Mouse (Mus musculus) intestine, postnatal 0 days (tissue): ENCODE measurements at regions not wholly inside any gene's neighbourhood (a gene's known extent, or its start where the extent isn't known, plus 50 kb on each side); places are given as distances from the start of the nearest gene placed in this dataset.

Experiments used
- ATAC-seq: fragments of 200-750 bp; cut with Nextera tagmentation; 2 replicates; pipeline ENCODE4 v1.8.0; 2017; ENCODE audit warnings: mild to moderate bottlenecking, moderate TSS enrichment, moderate library complexity
- H3K27ac ChIP-seq: fragments of 300-500 bp; sonication (generic); 2 replicates; pipeline ENCODE4 v1.5.1; 2014; ENCODE audit warnings: mild to moderate bottlenecking, low read depth, low read length, moderate library complexity
- H3K27me3 ChIP-seq: fragments of 300-500 bp; sonication (generic); replicated peaks from 2 replicates; pipeline ENCODE4 v1.6.1; 2014; ENCODE audit warnings: low read length, mixed read lengths; ENCODE audit not compliant: control insufficient read depth, insufficient read depth
- H3K36me3 ChIP-seq: fragments of 300-500 bp; sonication (generic); 2 replicates; pipeline ENCODE4 v1.6.1; 2014; ENCODE audit warnings: mild to moderate bottlenecking, moderate library complexity; ENCODE audit not compliant: control insufficient read depth, insufficient read depth
- H3K4me1 ChIP-seq: fragments of 300-500 bp; sonication (generic); replicated peaks from 2 replicates; pipeline ENCODE4 v1.6.1; 2014; ENCODE audit warnings: antibody characterized with exemption, low read length, mixed read lengths; ENCODE audit not compliant: control insufficient read depth, insufficient read depth
- H3K4me2 ChIP-seq: fragments of 300-500 bp; sonication (generic); replicated peaks from 2 replicates; pipeline ENCODE4 v1.6.1; 2014; ENCODE audit warnings: low read depth, mild to moderate bottlenecking, moderate library complexity
- H3K4me3 ChIP-seq: fragments of 300-500 bp; sonication (generic); 2 replicates; pipeline ENCODE4 v1.5.1; 2014; ENCODE audit warnings: low read depth, low read length
- H3K9ac ChIP-seq: fragments of 300-500 bp; sonication (generic); 2 replicates; pipeline ENCODE4 v1.6.1; 2014; ENCODE audit warnings: mild to moderate bottlenecking, low read depth, low read length
- H3K9me3 ChIP-seq: fragments of 300-500 bp; sonication (generic); 2 replicates; pipeline ENCODE4 v1.6.1; 2016; ENCODE audit warnings: mixed run types; ENCODE audit not compliant: control insufficient read depth
- CTCF ChIP-seq: sonication (generic); IDR thresholded peaks from 2 replicates; pipeline ENCODE4 v1.5.1; 2016; ENCODE audit warnings: low read depth, mild to moderate bottlenecking, control low read depth, antibody characterized with exemption, moderate library complexity
- WGBS: fragments of 180-500 bp; shearing (Covaris S2); extraction: QIAGEN DNeasy Blood & Tissue Kit; methylation state at CpG from one replicate; pipeline ENCODE4 v1.1.7; 2014; 5-methylcytosine and 5-hydroxymethylcytosine counted together

DNA sequence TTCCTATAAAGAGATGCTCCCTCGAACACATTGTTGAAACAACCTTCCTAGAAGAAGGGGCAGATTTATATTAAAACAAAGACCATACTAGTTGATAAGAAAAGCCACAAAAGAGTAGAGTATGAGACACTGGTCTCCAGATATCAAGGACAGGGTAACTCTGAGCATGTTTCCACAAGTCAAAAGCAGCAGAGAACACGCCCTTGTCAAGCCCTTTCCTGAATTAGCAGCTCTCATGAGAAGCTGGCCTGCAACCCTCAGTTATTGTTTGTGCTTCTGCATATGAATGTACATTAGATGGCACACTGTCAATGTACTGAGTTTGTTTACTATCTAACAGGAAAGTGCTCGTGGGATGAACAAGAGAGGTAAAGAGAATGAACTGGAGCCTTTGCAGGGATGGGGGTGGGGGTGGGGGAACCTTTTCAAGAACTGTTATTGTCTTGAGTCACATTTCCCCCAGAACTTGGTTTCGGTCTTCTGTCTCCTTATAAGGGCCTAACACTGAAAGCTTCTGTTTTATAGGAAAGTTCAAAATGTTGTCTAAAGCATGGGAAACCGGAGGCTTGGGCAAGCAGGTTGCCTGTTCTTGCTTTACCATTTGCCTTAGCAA is 228.6 kb upstream of the Zpld1 start:
- no peak overlapping the region for H3K4me3 ChIP-seq
- TF ChIP-seq CTCF: no peak
- H3K4me1 ChIP-seq: no peaks in the 10 kb centered on the region; the same call in 1 of the 2 replicates
- whole genome bisulfite sequencing: 63% methylated on average over 5 of the region's 5 CpGs
- H3K9ac ChIP-seq: no peak overlapping the region
- no peak for ATAC-seq
- H3K4me2 ChIP-seq: no peak overlapping the region
- H3K27ac ChIP-seq: no peak overlapping the region
- no peaks in the 10 kb centered on the region for H3K36me3 ChIP-seq
- H3K27me3 ChIP-seq: no peaks in the 10 kb centered on the region
- no peaks in the 10 kb centered on the region for H3K9me3 ChIP-seq

DNA sequence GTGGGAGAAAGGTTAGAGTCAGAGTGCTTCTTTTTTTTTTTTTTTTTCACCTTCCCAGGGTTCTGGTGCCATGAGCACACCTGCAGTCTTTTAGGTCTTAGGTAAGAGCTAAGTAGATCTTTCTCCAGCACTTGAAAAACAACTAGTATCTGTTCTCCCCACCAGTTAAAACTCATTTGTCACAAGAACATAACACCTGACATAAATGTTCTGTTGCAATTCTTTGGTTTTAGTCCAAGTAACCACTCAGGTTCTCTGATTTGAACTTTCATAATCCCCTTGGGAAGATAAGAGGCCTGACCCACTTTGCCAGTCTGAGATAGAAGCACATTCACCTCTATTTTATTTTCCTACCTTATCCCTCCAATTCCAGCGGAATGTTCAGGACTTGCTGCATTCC is 225.5 kb upstream of the Zpld1 start:
- peak; percentile 18; the same call in 1 of the 2 replicates for ATAC-seq

DNA sequence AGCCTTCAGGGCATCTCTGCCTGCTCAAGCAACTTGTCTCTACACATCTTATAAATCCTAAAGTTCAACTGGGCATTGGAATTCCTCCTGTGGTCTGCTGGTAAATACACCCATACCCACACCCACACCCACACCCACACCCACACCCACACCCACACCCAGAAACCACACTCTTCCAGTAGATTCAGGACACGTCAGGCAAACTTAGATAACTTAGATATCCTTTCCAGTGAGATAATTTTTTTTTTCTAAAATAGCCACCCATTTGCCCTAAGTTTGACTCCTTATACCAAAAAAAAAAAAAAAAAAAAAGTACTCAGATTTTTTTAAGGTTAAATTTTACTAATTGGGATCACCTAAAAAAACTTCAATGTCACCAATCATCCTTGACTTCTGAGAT is 224.5 kb upstream of the Zpld1 start:
- no peak overlapping the region for H3K4me3 ChIP-seq
- H3K9ac ChIP-seq: no peak overlapping the region
- no peak overlapping the region for H3K4me2 ChIP-seq
- H3K36me3 ChIP-seq: no peaks in the 10 kb centered on the region
- H3K27ac ChIP-seq: no peak overlapping the region
- no peak for TF ChIP-seq CTCF
- WGBS: 46% methylated on average over 1 of the region's 1 CpGs
- H3K27me3 ChIP-seq: no peaks in the 10 kb centered on the region
- no peak for ATAC-seq
- no peaks in the 10 kb centered on the region for H3K9me3 ChIP-seq
- H3K4me1 ChIP-seq: no peaks in the 10 kb centered on the region; the same call in 1 of the 2 replicates

More for the DNA sequence above, 225.5 kb upstream of the Zpld1 start:
- Histone ChIP-seq H3K27ac (0 out of 2 replicates have a peak overlapping the region, but pooled peaks have one; percentile 23), H3K4me2 (no peak overlapping the region), H3K36me3 (no peaks in the 10 kb centered on the region), H3K4me3 (no peak overlapping the region), H3K27me3 (no peaks in the 10 kb centered on the region), H3K9ac (no peak overlapping the region), H3K9me3 (no peaks in the 10 kb centered on the region), H3K4me1 (no peaks in the 10 kb centered on the region; the same call in 1 of the 2 replicates)
- 46% methylated on average over 1 of the region's 1 CpGs for WGBS
- no peak for TF ChIP-seq CTCF

DNA sequence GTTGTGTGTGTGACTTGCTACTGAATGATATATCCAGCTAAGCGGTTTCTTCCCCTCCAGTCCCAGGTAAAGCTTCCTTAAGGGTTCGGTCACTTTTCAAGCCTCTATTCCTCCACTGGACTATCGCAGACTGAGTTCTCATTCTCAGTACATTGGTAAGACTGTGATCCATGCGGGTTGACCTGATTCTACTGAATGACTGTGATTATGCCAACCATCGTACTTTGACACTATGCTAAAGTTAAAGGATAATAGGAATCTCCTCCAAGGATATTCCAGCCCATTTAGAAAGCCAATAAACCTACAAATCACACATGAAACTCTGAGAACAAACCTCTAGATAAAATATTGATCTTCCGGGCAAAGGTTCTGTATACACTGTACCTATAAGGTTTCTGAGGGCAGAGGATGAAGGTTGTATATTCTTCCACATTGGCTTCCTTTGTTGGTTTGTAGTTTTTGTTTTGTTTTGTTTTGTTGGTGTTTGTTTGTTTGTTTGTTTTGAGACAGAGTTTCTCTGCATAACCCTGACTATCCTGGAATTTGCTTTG is 223.7 kb upstream of the Zpld1 start:
- peak; percentile 48; the same call in 1 of the 2 replicates for ATAC-seq

DNA sequence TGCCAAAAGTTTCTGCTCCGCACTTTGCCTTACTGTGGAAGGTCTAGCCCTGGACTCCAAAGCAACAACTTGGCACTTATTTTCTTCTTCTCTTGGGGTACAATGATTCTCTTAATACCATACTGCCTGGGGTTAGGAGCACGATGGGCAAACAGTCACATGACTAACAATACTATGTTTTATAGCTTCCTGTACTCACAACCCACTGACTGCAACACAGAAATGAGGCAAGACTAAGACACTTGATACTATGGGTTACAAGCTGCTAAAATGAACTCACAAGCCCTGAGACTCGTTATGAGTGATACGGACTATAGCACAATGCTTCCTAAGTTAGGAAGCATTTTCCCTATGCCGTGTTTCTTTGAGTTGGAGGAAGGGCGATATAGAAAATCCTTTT is 222.3 kb upstream of the Zpld1 start:
- Histone ChIP-seq H3K4me1 (no peaks in the 10 kb centered on the region; the same call in 1 of the 2 replicates), H3K4me2 (no peak overlapping the region), H3K9me3 (no peaks in the 10 kb centered on the region), H3K36me3 (no peaks in the 10 kb centered on the region), H3K27me3 (no peaks in the 10 kb centered on the region), H3K4me3 (no peak overlapping the region), H3K27ac (no peak overlapping the region), H3K9ac (no peak overlapping the region)
- no peak for TF ChIP-seq CTCF
- WGBS: 74% methylated on average over 6 of the region's 6 CpGs
- ATAC-seq: no peak

More for the DNA sequence above, 223.7 kb upstream of the Zpld1 start:
- TF ChIP-seq CTCF: no peak
- H3K27me3 ChIP-seq: no peaks in the 10 kb centered on the region
- no peaks in the 10 kb centered on the region for H3K9me3 ChIP-seq
- H3K27ac ChIP-seq: peak overlapping the region; percentile 36; the same call in 1 of the 2 replicates
- no peak overlapping the region for H3K4me2 ChIP-seq
- H3K36me3 ChIP-seq: no peaks in the 10 kb centered on the region
- H3K4me1 ChIP-seq: no peaks in the 10 kb centered on the region; the same call in 1 of the 2 replicates
- no peak overlapping the region for H3K9ac ChIP-seq
- WGBS: 56% methylated on average over 6 of the region's 6 CpGs
- H3K4me3 ChIP-seq: no peak overlapping the region

DNA sequence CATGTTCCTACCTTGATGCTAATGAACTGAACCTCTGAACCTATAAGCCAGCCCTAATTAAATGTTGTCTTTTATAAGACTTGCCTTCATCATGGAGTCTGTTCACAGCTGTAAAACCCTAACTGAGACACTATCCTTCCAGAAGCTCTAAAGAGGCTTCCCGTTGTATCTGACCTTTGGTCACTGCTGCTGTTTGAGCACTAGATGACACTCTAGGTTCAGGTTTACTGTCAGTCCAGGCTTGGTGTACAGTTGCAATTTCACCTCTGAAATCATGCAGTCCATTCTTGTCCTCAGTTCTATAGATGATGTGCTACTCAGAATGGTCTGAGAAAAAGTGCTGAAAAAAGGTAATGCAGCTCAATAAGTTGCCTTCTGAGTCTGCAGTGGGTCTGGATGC is 221.9 kb upstream of the Zpld1 start:
- peak; percentile 69 for ATAC-seq
- H3K4me3 ChIP-seq: no peak overlapping the region
- TF ChIP-seq CTCF: peak; percentile 92
- 34% methylated on average over 1 of the region's 1 CpGs for WGBS
- no peaks in the 10 kb centered on the region for H3K27me3 ChIP-seq
- H3K9ac ChIP-seq: no peak overlapping the region
- no peaks in the 10 kb centered on the region for H3K36me3 ChIP-seq
- H3K4me1 ChIP-seq: no peaks in the 10 kb centered on the region; the same call in 1 of the 2 replicates
- H3K27ac ChIP-seq: no peak overlapping the region
- H3K4me2 ChIP-seq: no peak overlapping the region
- no peaks in the 10 kb centered on the region for H3K9me3 ChIP-seq
